Mouse (Mus musculus) bone marrow macrophage, adult 2 months (primary cell): ENCODE data around the gene Igf2r. TPM values are rescaled to one million over a fixed set of nuclear protein-coding genes. Genes with fewer than 3 reads are reported as not detected.

Source experiments
- H3K27ac ChIP-seq: 2 replicates; pipeline ENCODE4 v1.5.1; 2012; ENCODE audit warnings: low read depth, low read length; ENCODE audit not compliant: insufficient read depth
- H3K4me1 ChIP-seq: 2 replicates; pipeline ENCODE4 v1.6.1; 2012; ENCODE audit warnings: low read length; ENCODE audit not compliant: control insufficient read depth, insufficient read depth
- H3K4me3 ChIP-seq: 2 replicates; pipeline ENCODE4 v1.5.1; 2012; ENCODE audit warnings: mild to moderate bottlenecking, low read length, moderate library complexity; ENCODE audit not compliant: insufficient read depth
- CTCF ChIP-seq: IDR thresholded peaks from 2 replicates; pipeline ENCODE4 v1.5.1; 2012; ENCODE audit warnings: low read depth, mild to moderate bottlenecking, low read length, moderate library complexity
- POLR2A ChIP-seq: IDR thresholded peaks from 2 replicates; pipeline ENCODE4 v1.6.1; 2012; ENCODE audit warnings: mild to moderate bottlenecking, low read depth, low read length, borderline replicate concordance
- polyA plus RNA-seq: library from polyadenylated mRNA; stranded (reverse); fragments of >200 nt; gene quantifications from 2 replicates; pipeline ENCODE4 v1.2.4, GENCODE M21; 2012; ENCODE audit not compliant: missing spikeins, insufficient read depth, insufficient read length

The Igf2r gene
- polyA plus RNA-seq, result 31.0 and 36.5 TPM in 2 replicates

DNA sequence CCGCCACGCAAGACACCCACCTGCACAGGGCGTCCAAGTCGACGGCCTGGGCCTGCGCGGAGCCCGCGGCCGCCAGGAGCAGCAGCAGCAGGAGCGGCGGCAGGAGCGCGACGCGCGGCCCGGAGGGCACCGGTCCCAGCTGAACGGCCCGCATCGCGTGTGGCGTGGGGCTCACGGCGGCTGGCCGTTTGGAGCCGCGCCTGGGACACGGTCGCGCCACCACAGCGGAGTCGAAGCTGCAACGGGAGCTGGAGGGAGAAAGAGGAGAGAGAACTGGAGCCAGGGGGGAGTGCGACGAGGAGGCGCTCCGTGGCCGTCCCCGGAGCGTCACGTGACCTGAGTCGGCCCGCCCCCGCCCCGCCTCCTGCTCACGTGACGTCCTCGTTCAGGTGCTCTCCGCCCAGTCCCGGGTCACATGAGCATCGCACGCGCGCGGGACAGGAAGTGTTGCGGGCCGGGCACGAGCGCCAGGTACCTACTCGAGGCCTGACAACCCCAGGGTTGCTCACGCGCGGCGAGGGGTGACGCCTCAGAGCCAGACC, at the start of gene Igf2r:
Gene Igf2r (minus strand): TSS at position 285 of the 542 bp plus-strand sequence.
- Histone ChIP-seq H3K4me3 (peak within 1 kb of the TSS; percentile 76), H3K4me1 (peaks cover 16% of the 10 kb centered on the region), H3K27ac (peak within 1 kb of the TSS; percentile 43)
- TF ChIP-seq POLR2A, result no peak
- TF ChIP-seq CTCF, result no peak

GRCm38 (mm10) chr17:12815885-12816284, 46.4 kb upstream of the Igf2r start:
- Histone ChIP-seq H3K4me1 (no peaks in the 10 kb centered on the region), H3K4me3 (no peak overlapping the region), H3K27ac (no peak overlapping the region)
- no peak for TF ChIP-seq POLR2A
- no peak for TF ChIP-seq CTCF

GRCm38 (mm10) chr17:12814502-12814901, 45.0 kb upstream of the Igf2r start:
- Histone ChIP-seq H3K4me3 (no peak overlapping the region), H3K4me1 (peaks cover 2% of the 10 kb centered on the region; the same call in 1 of the 2 replicates), H3K27ac (no peak overlapping the region)
- no peak for TF ChIP-seq POLR2A
- no peak for TF ChIP-seq CTCF

- H3K4me1 ChIP-seq, result peaks cover 2% of the 10 kb centered on the region; the same call in 1 of the 2 replicates
- no peak for TF ChIP-seq POLR2A
- H3K4me3 ChIP-seq, result no peak overlapping the region
- no peak overlapping the region for H3K27ac ChIP-seq
Observed at GRCm38 (mm10) chr17:12810973-12811303, 41.5 kb upstream of the Igf2r start.

DNA sequence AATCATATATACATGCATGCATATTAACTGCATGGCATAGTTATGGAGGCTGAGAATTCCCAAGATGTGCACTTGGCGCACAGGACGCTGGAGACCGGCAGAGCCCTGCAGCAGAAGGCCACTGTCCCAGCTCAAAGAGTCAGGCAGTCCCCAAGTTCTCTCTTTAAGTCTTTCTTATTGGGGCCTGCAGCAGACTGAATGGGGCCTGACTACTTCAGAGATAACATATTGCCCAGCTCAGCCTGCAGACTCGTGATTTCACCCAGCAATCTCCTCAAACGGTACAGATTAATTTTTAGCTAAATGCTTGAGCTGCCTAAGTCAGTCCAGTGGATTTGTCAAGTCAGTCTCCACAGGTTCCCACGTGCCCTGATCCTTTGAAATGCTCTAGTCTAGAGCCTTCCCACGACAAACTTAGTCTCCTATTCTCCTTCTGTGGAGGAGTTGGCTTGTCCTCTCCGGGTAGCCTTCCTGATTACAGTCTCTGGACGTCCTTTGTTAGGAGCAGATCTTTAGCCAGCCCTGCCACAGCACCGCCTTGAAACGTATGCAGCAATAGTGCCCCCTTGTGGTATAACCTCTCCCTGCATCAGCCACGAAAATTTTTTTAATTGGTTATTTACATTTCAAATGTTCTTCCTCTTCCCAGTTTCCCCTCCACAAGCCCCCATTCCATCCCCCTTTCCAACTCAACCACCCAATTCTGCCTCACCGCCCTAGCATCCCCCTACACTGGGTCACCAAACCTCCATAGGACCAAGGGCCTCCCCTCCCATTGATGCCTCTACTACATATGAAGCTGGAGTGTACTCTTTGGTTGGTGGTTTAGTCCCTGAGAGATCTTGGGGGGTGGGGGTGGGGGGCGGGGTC, 40.9 kb upstream of the Igf2r start:
- Histone ChIP-seq H3K4me3 (no peak overlapping the region), H3K27ac (0 out of 2 replicates have a peak overlapping the region, but pooled peaks have one; percentile 21)
- no peak for TF ChIP-seq POLR2A
- TF ChIP-seq CTCF, result peak; percentile 76

DNA sequence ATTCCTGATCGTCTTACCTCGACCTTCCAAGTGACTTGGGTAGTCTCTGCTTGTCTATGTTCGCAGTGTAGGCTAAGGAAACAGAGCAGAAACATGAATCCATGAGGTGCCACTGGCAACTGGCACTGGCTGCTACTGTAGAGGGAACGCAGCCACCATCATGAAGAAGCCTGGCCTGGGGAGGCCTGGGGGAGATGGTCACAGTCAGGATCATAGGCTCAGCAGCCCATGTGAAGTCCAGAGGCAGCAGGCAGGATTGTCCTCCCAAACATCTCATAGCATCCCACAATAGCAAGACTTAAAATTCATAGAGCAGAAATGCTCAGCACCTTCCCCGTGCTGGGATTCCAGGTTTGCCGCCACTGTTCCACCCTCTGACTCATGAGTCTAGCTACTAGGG, 39.4 kb upstream of the Igf2r start:
- Histone ChIP-seq H3K4me1 (peaks cover 5% of the 10 kb centered on the region; the same call in 1 of the 2 replicates), H3K4me3 (no peak overlapping the region), H3K27ac (no peak overlapping the region)
- no peak for TF ChIP-seq POLR2A
- TF ChIP-seq CTCF, result no peak

More for the DNA sequence above, 40.9 kb upstream of the Igf2r start:
- H3K4me1 ChIP-seq, result peaks cover 2% of the 10 kb centered on the region; the same call in 1 of the 2 replicates

- TF ChIP-seq CTCF (no peak), POLR2A (no peak)
- Histone ChIP-seq H3K4me3 (no peak overlapping the region), H3K27ac (no peak overlapping the region), H3K4me1 (0 out of 2 replicates have a peak, but pooled peaks cover 3% of the 10 kb centered on the region)
Observed at GRCm38 (mm10) chr17:12804584-12805445, 35.4 kb upstream of the Igf2r start.

- H3K4me1 ChIP-seq, result 0 out of 2 replicates have a peak, but pooled peaks cover 3% of the 10 kb centered on the region
Observed at GRCm38 (mm10) chr17:12801861-12802540, 32.5 kb upstream of the Igf2r start.

More at GRCm38 (mm10) chr17:12801861-12802540, 32.5 kb upstream of the Igf2r start:
- Histone ChIP-seq H3K4me3 (no peak overlapping the region), H3K27ac (no peak overlapping the region)
- TF ChIP-seq CTCF, result no peak
- TF ChIP-seq POLR2A, result no peak
